Mouse (Mus musculus): ENCODE data around the gene Gm20388.

Gene Gm20388

DNA sequence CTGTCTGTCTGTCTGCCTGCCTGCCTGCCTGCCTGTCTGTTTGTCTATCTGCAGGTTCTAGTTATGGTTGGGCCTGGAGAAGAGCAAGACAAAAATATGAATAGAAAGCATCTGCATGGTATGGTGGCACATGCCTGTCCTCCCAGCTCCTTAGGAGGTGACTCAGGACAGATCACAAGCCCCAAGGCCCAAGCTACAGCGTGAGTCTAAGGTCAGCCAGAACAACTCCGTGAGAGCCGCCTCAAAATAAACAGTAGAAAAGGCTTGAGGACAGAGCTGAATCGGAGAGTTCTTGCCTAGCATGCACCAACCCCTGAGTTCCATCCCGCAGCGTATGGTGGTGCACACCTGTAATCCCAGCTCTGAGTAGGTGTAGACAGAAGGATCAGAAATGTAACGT lies 3955.1 kb downstream of the Gm20388 start:
- no peak for DNase-seq (ENCODE audit: low spot score)

DNA sequence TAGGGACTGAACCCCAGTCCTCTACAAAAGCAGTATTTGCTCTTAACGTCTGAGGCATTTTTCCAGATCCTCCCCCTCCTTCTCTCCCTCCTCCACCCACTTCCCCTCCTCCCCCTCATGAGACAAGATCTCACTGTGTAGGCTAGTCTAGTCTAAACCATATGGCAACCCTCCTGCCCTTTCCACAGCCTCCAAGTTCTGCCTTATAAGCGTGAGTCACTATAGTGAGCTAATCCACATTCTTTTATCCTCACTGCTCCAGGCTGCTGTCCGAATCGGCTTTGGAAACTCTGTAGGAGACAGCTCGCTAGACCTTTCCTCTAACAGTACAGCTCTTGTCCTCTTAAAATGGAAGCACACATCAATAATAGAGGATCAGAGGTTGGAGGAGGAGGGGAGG lies 3956.3 kb downstream of the Gm20388 start:
- peak; percentile 29 for DNase-seq (ENCODE audit: low spot score)

DNA sequence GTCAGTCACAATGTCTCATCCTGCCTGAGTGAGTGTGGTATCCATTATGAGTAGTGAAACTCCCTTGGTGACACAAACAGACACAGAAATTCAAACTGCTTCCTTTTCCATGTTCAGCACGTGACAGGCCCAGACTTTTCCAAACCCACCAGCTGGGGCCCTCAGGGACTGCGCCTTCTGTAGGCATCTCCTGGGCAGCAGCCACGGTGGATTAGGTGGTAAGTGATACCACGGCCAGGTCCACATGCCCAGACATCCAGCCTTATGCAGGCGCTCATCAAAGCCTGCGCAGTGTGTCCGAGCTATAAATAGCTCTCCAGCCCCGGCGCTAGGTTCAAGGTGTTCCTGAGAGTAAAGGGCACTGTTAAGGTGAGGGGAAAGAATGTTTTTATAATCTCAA lies 3961.4 kb downstream of the Gm20388 start:
- no peak for DNase-seq (ENCODE audit: low spot score)

DNA sequence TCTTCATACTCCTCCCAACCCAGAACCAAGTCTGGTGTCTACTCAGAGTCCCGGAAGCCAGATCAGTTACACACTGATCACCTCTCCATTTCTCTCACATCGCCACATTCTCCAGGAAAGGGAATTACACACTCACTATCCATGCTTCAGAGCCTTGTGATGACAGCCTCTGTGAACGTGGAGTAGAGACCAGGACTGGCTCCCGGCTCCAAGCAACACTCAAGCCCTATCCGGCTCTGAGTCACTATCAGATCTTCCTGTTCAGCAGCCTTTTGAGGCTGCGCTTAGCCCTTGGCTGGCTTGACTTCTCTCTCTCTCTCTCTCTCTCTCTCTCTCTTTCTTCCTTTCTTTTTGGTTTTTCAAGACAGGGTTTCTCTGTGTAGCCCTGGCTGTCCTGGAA lies 3962.7 kb downstream of the Gm20388 start:
- DNase-seq (ENCODE audit: low spot score) = no peak

DNA sequence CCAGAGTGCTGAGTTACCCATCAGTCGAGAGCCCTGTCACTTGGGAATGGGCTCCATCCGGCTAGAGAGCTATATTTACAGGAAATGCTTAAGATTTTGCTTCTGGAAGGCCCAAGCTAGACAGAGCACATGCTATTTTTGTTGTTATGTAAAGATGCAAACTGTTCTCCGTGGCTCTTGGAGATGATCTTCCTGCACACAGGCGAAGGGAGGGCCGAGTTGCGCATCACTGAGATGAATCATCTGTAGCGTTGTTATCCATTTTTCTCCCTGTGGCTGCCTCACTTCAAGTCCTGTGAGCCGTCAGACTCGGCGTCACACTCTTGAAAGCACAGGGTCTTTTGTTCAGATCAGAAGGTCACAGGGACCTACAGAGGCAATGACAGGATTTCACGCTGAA lies 3963.7 kb downstream of the Gm20388 start:
- DNase-seq (ENCODE audit: low spot score) = no peak

DNA sequence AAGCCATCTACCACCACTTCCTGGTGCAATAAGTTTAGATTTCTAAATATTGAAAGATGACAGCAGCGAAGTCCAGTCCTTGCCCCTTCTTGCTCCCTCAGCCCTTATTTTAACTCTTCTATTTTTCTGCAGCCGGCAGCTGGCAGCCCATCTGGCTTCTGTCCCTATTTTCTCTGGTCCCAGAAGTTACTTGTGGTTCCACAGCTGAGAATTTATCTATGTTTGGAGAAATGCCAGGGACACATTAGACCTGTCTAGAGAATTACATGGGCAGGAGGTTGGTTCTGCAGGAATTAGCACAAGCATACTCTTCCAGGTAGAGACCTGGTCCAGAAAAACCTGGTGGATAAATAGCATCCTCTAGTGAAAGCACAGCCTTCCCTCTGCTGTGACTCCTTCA lies 3967.2 kb downstream of the Gm20388 start:
- no peak for DNase-seq (ENCODE audit: low spot score)

DNA sequence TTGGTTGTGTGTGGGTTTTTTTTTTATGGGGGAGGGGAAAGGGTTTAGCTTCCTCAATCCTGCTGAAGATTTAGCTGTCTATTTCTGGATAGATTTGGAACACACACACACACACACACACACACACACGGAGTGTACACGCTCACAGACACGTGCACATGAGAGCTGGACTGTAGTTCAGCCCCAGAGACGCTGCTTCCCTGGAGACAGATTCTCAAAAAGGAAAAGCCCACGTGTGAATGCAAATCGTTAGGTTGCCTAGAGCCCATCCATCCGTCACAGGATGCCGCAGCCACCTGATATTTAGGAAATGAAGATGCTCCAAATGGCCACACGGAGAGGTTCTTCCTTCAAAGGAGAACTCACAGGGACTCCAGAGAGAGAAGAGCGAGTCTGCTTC lies 3969.6 kb downstream of the Gm20388 start:
- DNase-seq (ENCODE audit: low spot score) = no peak

DNA sequence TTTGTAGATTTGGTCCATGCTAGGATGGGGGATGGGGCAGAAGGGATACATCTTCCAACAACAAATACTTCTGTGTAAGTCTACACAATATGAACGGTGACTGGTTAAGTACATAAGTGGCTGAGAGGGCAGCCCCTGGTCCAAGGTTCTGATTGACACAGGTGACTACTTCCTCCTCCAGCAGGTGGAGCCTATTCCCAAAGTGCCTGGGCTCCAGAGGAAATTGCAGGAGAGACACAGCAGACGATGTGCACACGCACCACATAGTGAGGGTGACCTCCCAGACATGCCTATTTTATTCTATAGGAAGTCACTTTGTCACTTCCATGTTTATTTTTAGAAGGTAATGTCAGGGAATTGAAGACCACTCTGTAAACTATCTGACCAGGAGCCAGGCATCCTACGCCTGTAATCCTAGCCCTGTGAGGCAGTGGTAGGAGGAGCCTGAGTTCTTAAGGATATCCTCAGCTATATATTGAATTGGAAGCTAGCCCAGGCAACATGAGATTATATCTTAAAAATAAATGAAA lies 3970.2 kb downstream of the Gm20388 start:
- no peak for DNase-seq (ENCODE audit: low spot score)

DNA sequence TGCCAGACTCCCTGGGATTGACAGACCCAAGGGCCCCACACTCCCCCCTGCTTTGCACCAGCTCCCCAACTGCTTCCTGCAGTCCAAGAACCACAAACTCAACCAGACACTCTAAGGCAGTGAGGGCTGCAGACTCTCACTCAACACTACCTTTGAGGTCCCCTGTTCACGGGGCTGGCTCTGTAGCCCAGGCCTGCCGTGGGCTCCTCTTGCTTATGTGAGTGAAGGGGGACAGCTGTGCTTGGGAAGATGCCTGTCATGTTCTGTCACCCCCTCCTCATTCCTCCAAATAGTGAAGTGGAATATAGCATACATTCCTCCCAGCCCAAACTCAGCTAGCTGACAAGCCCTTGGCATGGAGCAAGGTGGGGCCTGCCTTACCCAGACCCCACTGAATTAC lies 3971.8 kb downstream of the Gm20388 start:
- no peak for DNase-seq (ENCODE audit: low spot score)

DNA sequence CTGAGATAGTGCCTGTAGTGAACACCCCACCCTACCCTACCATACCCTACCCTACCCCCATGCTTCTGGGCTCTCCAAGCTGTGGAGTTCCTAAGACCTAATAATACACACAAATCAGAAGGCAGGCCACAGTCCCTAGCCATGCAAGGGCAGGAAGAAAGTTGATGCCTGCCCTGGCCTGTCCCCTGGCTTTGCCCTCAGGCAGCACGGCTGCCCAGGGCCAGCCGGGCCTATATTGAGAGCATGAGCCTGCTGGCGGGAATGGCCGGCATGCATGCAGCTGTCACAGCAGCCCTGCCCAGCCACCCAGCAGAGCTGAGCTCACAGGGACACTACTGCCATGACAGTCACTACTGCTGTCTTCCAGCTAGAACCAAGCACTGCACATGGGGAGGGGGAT lies 3972.5 kb downstream of the Gm20388 start:
- DNase-seq (ENCODE audit: low spot score) = no peak

DNA sequence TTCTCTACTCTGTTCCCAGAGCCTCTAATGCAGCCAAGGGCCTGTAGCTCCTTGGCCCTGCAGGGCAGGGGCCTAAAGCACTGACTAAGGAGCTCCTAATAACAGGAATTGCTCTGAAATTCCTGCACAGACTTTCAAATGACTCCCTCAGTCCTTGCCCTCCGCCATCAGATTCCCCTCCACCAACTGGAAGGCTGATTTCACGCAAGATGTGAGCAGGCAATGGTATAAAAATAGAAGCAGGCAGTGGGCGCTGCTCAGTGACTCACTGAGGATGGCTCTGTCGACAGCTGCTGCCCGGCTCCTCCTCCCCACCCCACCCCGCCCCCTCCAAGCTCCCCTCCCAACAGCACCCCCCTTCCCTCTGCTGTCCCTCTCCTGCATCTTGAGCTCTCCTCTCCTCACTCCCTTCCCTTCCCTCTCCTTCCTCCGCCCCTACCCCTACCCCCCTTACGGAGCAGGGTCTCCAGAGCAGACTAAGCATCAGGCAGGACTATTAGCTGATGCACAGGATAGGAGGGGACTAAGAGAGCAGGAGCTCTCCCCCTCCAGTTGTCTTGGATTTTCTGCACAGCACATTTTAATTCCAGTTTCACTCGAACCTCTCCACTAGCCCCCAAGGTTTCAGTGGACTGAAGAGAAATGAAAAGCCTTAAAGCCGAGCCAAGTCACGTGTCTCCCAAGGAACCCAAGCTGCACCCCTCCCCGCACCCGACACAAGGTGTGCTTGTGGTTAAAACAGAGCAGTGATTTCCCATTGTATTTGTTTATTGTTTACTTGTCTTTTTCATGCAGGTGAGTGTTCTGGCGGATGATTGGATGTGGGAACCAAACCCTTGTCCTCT lies 3974.3 kb downstream of the Gm20388 start:
- no peak for DNase-seq (ENCODE audit: low spot score)

DNA sequence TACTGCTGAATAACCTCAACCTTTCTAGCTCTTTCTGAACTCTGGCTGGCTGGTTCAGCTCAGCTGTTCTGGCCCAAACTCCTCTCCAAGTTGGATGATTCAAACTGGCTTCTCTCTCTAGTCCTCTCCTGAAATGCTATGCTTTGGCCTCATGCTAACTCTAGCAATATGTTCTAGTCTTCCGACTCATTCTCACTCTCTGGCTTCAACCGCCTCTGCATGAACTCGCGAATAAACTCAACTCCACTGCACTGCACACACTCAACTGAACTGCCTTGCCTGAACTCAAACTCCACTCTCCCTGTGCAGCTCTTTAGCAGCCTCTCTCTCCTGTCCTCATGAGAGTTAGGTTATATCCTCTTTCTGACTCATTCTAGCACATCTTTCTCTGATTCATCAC lies 3976.5 kb downstream of the Gm20388 start:
- no peak for DNase-seq (ENCODE audit: low spot score)

DNA sequence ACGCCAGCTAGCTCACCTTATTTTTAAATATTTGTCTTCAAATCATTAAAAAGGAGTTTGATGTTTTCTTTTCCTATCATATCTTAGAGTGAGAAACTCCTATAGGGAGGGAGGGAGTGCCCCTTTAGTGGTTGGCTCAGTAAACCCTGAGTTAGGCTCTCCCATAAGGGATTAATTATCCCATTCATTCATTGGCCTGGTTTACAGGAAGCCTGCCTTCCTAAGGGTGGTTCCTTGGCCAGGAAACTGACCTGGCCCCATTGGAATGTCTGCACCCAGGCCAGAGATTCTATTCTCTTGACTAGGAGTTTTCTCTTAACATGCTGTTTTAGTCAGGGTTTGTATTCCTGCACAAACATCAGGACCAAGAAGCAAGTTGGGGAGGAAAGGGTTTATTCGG lies 3977.3 kb downstream of the Gm20388 start:
- DNase-seq (ENCODE audit: low spot score) = no peak

DNA sequence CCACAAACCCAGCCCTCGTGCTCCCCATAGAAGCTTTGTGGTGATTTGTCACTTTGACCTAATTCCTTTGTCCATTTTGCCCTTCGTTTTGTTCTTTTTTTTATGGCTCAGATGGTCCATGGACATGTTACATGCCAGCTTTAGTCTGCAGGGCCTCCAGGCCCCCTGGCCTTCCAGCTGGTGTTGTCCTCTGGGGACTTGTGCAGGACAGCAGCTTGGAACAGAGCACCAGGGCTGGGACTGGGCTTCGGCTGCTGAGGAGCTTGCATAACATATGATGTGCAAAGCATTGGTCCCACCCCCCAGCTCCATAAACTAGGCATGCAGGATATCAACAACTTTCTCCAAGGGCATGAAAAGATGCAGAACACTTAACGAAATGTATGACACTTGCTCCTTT lies 3979.2 kb downstream of the Gm20388 start:
- DNase-seq (ENCODE audit: low spot score) = peak; percentile 22

DNA sequence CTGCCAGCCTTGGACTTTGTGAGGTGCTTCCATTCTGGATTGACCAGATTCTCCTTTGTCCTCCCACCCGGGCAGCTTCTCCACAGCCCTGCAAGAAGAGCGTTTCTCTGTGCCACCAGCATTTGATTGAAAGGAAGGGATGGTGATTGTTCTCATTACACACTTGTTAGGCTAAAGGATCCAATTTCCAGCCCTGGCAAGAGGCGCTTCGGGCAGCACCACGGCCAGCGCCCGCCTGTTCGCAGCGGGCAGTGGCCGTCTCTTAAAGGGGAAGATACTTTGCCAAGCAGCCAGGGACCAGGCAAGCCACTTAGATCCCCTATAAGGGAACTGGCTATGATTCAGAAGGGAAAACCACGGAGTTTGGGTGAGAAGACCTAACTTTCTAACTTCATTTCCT lies 3980.6 kb downstream of the Gm20388 start:
- peak; percentile 68 for DNase-seq (ENCODE audit: low spot score)

DNA sequence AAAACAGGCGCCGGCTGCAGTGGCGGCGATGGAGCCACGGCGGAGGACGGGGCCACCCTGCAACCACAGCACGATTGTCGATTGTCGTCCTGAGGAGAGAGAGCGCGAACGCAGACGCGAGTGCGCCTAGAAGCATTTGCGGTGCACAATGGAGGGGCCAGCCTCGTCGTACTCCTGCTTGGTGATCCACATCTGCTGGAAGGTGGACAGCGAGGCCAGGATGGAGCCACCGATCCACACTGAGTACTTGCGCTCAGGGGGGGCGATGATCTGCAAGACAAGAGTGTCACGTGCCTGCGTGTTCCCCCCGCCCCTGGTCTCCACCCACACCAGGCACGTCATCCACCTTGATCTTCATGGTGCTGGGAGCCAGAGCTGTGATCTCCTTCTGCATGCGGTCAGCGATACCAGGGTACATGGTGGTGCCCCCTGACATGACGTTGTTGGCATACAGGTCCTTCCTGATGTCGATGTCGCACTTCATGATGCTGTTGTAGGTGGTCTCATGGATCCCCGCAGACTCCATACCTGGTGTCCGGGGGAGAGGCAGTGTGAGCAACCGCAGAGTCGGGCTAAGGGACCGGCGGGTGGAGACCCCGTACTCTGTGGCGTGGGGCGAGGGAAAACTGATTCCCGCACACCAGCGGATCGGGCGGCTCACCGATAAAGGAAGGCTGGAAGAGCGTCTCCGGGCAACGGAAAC lies 3981.4 kb downstream of the Gm20388 start:
- no peak for DNase-seq (ENCODE audit: low spot score)

DNA sequence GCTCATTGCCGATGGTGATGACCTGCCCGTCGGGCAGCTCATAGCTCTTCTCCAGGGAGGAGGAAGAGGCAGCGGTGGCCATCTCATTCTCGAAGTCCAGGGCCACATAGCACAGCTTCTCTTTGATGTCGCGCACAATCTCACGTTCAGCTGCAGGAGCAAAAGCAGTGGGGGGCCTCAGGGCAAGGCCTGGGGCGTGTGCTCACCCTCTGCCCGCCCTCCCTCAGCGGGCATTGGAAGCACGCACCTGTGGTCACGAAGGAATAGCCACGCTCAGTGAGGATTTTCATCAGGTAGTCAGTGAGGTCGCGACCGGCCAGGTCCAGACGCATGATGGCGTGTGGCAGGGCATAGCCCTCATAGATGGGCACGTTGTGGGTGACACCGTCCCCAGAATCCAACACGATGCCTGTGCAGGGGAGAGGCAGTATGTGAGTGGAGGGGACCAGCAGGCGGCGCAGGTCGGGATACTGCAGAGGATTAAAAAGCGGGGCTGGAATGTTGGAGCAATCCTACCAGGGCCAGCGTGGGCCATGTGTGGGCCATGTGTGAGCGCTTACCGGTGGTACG lies 3982.0 kb downstream of the Gm20388 start:
- no peak for DNase-seq (ENCODE audit: low spot score)

DNA sequence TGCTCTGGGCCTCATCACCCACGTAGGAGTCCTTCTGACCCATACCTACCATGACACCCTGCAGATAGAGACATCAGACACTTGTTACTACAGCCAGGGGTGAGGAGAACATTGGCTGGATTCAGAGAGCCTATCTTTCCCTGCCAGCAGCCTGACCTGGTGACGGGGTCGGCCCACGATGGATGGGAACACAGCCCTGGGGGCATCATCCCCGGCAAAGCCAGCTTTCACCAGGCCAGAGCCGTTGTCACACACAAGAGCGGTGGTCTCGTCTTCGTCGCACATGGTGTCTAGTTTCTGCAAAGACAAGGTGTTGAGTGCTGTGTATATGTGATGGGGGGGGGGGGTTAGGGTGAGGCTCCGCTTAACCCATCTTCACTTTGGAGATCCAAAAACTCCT lies 3982.8 kb downstream of the Gm20388 start:
- DNase-seq (ENCODE audit: low spot score) = no peak

DNA sequence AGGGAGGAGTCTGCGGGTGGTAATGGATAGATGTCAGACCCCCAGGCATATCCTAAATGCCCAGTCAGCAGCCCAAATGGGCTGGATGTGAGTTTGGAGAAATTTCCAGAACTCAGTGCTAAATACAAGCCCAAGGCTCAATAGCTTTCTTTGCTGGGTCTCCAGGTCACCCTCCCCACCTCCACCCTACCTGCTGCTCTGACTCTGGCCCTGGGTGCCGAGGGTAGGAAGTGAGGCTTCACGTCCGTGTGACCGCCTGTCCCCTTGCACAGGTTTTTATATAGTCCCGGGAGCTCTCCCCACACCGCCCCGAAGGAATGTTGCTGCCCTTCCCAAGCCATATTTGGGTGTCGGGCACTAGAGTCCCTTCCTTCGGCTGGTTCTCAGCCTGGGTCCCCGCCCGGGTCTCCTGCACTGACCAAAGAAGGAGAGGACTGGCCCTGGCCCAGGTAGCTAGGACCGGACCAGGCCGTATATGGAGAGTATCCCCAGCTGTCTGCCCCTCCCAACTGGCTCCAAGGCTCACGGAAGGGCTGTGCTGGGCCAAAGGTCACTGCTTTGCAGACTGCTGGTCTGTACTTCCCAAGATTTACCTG lies 3984.0 kb downstream of the Gm20388 start, which contains the start of gene Acta1:
Acta1 (minus strand) TSS at position 250 of the 596 bp plus-strand sequence.
- DNase-seq (ENCODE audit: low spot score) = no peak

DNA sequence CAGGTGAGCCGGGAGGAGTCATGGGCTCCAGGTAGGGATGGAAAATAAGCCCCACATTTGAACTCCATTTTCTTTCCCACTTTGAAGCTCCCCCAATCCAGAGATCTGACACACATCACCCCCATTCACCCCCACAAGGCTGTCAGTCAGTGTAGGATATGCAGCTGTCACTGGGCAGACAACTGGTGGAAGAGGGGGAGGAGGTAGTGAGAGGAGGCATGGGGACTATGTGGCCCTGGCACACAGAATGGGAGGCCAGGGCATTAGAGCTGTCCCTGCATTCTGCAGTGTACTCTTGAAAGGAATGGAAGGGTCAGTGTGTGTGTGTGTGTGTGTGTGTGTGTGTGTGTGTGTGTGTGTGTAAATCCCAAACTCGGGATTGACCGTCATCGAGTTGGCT lies 3984.6 kb downstream of the Gm20388 start:
- no peak for DNase-seq (ENCODE audit: low spot score)

DNA sequence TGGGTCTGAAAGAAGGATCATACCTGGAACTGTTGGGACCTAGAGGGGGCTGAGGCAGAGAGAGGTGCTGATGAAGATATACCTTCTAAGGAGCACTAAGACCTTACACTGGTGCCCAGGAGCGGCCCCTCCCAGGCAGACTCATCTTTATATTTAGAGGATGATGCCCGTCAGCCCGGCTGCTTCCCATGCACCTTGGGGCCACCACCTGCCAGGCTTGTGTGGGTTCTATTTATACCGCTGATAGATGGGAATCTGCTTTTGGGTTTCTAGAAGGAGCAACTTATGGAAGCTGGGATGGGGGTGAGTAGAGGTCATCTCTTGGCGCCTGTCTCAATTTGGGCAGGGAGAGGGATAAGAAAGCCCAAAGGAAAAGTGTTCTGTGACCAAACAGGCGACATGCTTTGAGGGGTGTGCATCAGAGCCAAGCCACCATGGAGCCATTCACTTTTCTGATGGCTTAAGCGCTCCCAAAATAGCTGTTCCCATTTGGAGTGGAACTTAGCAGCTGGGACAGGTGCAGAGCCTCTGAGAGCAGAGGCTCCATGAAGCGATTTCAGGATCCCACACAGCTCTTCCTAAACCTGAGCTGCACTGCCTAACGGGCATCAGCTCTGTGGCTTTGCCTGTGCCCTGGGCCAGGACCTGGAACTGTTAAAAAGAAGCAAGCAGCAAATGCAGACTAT lies 3985.2 kb downstream of the Gm20388 start:
- no peak for DNase-seq (ENCODE audit: low spot score)

DNA sequence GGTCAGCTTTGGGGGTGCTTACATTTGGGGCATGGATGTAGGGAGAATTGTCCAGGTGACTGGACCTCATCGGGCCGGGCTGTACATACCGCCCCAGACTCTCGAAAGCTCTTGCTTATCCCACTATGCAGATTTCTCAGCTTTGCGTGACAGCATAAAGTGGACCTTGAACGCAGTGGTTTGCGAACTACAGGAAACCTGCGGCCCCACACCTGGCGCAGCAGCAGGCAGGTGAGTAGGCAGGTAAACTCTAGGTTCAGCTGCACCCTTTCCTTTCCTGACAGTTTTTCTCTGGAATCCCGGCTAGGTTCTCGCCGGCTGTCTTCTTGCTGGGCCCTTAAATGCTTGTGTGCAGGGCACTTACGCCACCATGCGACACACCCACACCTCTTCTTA lies 3985.7 kb downstream of the Gm20388 start:
- DNase-seq (ENCODE audit: low spot score) = no peak

Data from adipocyte (in vitro differentiated cells).